Mouse (Mus musculus): ENCODE data around the gene Slc17a2. TPM values are rescaled to one million over a fixed set of nuclear protein-coding genes. Genes with fewer than 3 reads are reported as not detected.

Slc17a2 gene
- total and polyA plus RNA-seq, 3 experiments: not detected

DNA sequence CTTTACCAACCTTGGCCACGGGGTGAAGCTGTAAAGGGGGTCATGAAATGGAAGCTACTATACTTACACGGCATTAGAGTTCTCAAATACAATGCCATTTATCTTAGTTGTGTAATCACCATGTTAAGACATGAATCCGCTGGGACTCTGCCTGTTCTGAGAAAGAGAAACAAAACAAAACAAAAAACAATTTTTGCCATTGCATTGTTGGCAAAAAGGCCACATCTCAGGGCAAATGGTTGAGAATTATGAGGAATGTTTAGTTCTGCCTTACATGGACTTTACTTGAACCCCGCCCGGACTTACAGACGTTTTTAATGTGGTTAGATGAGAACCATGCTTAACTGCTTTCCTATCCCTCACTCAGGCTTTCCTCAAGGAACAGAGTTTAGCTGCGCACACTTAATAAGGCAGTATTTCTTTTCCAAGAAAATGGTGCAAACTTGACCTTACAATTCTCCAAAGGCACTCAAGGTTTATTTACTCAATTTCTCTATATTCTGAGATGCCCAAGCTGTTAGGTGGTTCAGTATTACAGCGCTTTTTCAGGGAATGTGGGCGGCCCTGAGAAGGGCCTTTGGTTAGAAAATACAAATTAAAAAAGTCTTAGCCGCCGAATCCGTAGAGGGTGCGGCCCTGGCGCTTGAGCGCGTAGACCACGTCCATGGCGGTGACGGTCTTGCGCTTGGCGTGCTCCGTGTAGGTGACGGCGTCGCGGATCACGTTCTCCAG lies 46.4 kb upstream of the Slc17a2 start:
- H3K27ac ChIP-seq (ENCODE audit: control insufficient read depth, low read depth, low read length): peak overlapping the region; percentile 97
- peak overlapping the region; percentile 1 to 27; a peak in 3 of 4 replicates for H3K4me3 ChIP-seq (ENCODE audit: control insufficient read depth in 1 of 2, insufficient read depth in 1 of 2, low read depth in 2 of 2, low read length in 2 of 2)
- DNase-seq (ENCODE audit: low read depth, low spot score): peak; percentile 90
- H3K36me3 ChIP-seq (ENCODE audit: control insufficient read depth in 1 of 2, insufficient read depth in 2 of 2, low read length in 2 of 2): peaks cover 0 to 42% of the 10 kb centered on the region in 2 experiments; a peak in 2 of 4 replicates
- no peaks in the 10 kb centered on the region for H3K27me3 ChIP-seq (ENCODE audit: control insufficient read depth in 1 of 2, insufficient read depth in 2 of 2, low read length in 2 of 2)
- peaks cover 0 to 16% of the 10 kb centered on the region in 2 experiments; a peak in 2 of 4 replicates for H3K4me1 ChIP-seq (ENCODE audit: control insufficient read depth in 1 of 2, insufficient read depth in 2 of 2, low read length in 2 of 2)
- peak; percentile 94; the same call in 1 of the 2 replicates for TF ChIP-seq POLR2AphosphoS5 (IDR thresholded peaks at IDR 0.05; ENCODE audit: borderline replicate concordance, low read depth, low read length)
- no peak for TF ChIP-seq TCF12 (IDR thresholded peaks at IDR 0.05; ENCODE audit: low read depth, low read length)
- 0 out of 2 replicates have a peak, but pooled peaks have one; percentile 11 for TF ChIP-seq TBP (IDR thresholded peaks at IDR 0.05; ENCODE audit: low read depth, low read length)
- no peak for TF ChIP-seq MAX (IDR thresholded peaks at IDR 0.05; ENCODE audit: low read length)
- TF ChIP-seq SIN3A (IDR thresholded peaks at IDR 0.05; ENCODE audit: low read length): no peak
- peak in 1 of 3 experiments; percentile 6; a peak in 1 of 6 replicates for TF ChIP-seq CTCF (IDR thresholded peaks at IDR 0.05 in 2 of 3, conservative IDR thresholded peaks at IDR 0.05 in 1 of 3; ENCODE audit: control insufficient read depth in 1 of 3, insufficient read depth in 1 of 3, low read depth in 2 of 3, low read length in 3 of 3, poor library complexity in 1 of 3, severe bottlenecking in 1 of 3)
- no peak for TF ChIP-seq ZC3H11A (IDR thresholded peaks at IDR 0.05; ENCODE audit: low read depth, low read length)
- peak; percentile 82 to 92; a peak in 3 of 4 replicates for TF ChIP-seq POLR2A (IDR thresholded peaks at IDR 0.05; ENCODE audit: control insufficient read depth in 1 of 2, insufficient read depth in 1 of 2, low read depth in 1 of 2, low read length in 2 of 2, poor library complexity in 1 of 2)
- TF ChIP-seq CHD2 (IDR thresholded peaks at IDR 0.05; ENCODE audit: low read length): no peak
- no peak for TF ChIP-seq MYB (IDR thresholded peaks at IDR 0.05; ENCODE audit: low read depth, low read length)
- TF ChIP-seq USF2 (IDR thresholded peaks at IDR 0.05; ENCODE audit: borderline replicate concordance in 1 of 2, insufficient read depth in 1 of 2, low read depth in 1 of 2, low read length in 2 of 2): no peak
- no peak for TF ChIP-seq RCOR1 (IDR thresholded peaks at IDR 0.05; ENCODE audit: low read depth, low read length)
- H3K79me2 ChIP-seq (ENCODE audit: control insufficient read depth, insufficient read depth, low read length, poor library complexity): no peaks in the 10 kb centered on the region; the same call in 1 of the 2 replicates
- peak overlapping the region; percentile 81 for H3K9ac ChIP-seq (ENCODE audit: control insufficient read depth, low read depth, low read length, poor library complexity, severe bottlenecking)
- H3K9me3 ChIP-seq (replicated peaks; ENCODE audit: insufficient read depth, low read length): no peaks in the 10 kb centered on the region

DNA sequence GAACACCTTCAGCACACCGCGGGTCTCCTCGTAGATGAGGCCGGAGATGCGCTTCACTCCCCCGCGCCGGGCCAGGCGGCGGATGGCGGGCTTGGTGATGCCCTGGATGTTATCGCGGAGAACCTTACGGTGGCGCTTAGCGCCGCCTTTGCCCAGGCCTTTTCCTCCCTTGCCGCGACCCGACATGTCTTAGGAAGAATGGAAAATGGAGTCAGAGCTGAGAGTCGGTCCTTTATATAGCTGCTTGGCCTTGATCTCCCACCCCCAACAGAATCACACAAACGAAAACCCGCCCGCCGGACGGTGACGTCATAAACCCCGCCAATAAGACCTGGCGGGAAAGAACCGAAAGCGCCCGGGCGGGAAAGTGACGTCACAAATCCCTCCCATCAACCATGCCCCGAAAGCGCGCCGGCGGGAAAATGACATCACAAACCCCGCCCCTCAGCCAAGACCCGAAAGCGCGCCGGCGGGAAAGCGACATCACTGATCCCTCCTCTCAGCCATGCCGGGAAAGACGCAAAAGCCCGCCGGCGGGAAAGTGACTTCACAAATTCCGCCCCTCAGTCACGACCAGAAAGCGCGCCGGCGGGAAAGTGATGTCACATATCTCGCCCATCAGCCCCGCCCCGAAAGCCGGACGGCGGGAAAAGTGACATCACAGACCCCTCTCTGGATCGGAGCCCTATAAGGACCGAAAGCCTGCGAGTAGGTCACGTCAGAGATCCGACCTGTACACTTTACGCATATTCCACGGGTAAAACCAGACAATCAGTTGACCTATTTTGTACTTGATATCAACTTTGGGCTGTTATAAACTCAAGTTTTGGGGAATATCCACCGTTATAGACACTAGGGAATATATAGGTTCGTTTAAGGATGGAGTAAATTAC lies 45.6 kb upstream of the Slc17a2 start, which contains the start of gene Hist1h4a:
Gene Hist1h4a (minus strand): TSS at position 259 of the 893 bp plus-strand sequence.
- peak; percentile 98 for DNase-seq (ENCODE audit: low read depth, low spot score)
- Histone ChIP-seq H3K4me1 (ENCODE audit: control insufficient read depth in 1 of 2, insufficient read depth in 2 of 2, low read length in 2 of 2) (peaks cover 0 to 13% of the 10 kb centered on the region in 2 experiments; a peak in 1 of 4 replicates), H3K9me3 (replicated peaks; ENCODE audit: insufficient read depth, low read length) (no peaks in the 10 kb centered on the region), H3K36me3 (ENCODE audit: control insufficient read depth in 1 of 2, insufficient read depth in 2 of 2, low read length in 2 of 2) (peaks cover 0 to 37% of the 10 kb centered on the region in 2 experiments; a peak in 2 of 4 replicates), H3K9ac (ENCODE audit: control insufficient read depth, low read depth, low read length, poor library complexity, severe bottlenecking) (peak within 1 kb of the TSS; percentile 81), H3K27me3 (ENCODE audit: control insufficient read depth in 1 of 2, insufficient read depth in 2 of 2, low read length in 2 of 2) (no peaks in the 10 kb centered on the region), H3K27ac (ENCODE audit: control insufficient read depth, low read depth, low read length) (peak within 1 kb of the TSS; percentile 97), H3K4me3 (ENCODE audit: control insufficient read depth in 1 of 2, insufficient read depth in 1 of 2, low read depth in 2 of 2, low read length in 2 of 2) (peak within 1 kb of the TSS; percentile 1 to 27; a peak in 3 of 4 replicates), H3K79me2 (ENCODE audit: control insufficient read depth, insufficient read depth, low read length, poor library complexity) (no peaks in the 10 kb centered on the region; the same call in 1 of the 2 replicates)
- no peak for TF ChIP-seq POLR2AphosphoS2 (IDR thresholded peaks at IDR 0.05; ENCODE audit: low read length)
- no peak for TF ChIP-seq RCOR1 (IDR thresholded peaks at IDR 0.05; ENCODE audit: low read depth, low read length)
- TF ChIP-seq UBTF (IDR thresholded peaks at IDR 0.05; ENCODE audit: borderline replicate concordance, insufficient read depth, low read depth, low read length): peak; percentile 92; the same call in 1 of the 2 replicates
- no peak for TF ChIP-seq KAT2A (conservative IDR thresholded peaks at IDR 0.05; ENCODE audit: low read depth, low read length)
- TF ChIP-seq CHD2 (IDR thresholded peaks at IDR 0.05; ENCODE audit: low read length): no peak
- TF ChIP-seq ELF1 (IDR thresholded peaks at IDR 0.05; ENCODE audit: low read depth, low read length): no peak
- TF ChIP-seq CHD1 (IDR thresholded peaks at IDR 0.05; ENCODE audit: low read depth, low read length): no peak
- peak; percentile 98; the same call in 1 of the 2 replicates for TF ChIP-seq POLR2AphosphoS5 (IDR thresholded peaks at IDR 0.05; ENCODE audit: borderline replicate concordance, low read depth, low read length)
- no peak for TF ChIP-seq GATA1 (IDR thresholded peaks at IDR 0.05; ENCODE audit: low read depth, low read length)
- TF ChIP-seq E2F4 (IDR thresholded peaks at IDR 0.05; ENCODE audit: borderline replicate concordance, low read depth, low read length): no peak
- peak; percentile 99 for TF ChIP-seq TBP (IDR thresholded peaks at IDR 0.05; ENCODE audit: low read depth, low read length)
- TF ChIP-seq NRF1 (IDR thresholded peaks at IDR 0.05; ENCODE audit: insufficient read depth, low read depth, low read length, poor library complexity, severe bottlenecking): no peak
- no peak for TF ChIP-seq CTCF (IDR thresholded peaks at IDR 0.05 in 2 of 3, conservative IDR thresholded peaks at IDR 0.05 in 1 of 3; ENCODE audit: control insufficient read depth in 1 of 3, insufficient read depth in 1 of 3, low read depth in 2 of 3, low read length in 3 of 3, poor library complexity in 1 of 3, severe bottlenecking in 1 of 3)
- TF ChIP-seq USF2 (IDR thresholded peaks at IDR 0.05; ENCODE audit: borderline replicate concordance in 1 of 2, insufficient read depth in 1 of 2, low read depth in 1 of 2, low read length in 2 of 2): no peak
- no peak for TF ChIP-seq MYC (IDR thresholded peaks at IDR 0.05; ENCODE audit: low read depth, low read length)
- TF ChIP-seq HCFC1 (IDR thresholded peaks at IDR 0.05; ENCODE audit: low read depth, low read length): no peak
- TF ChIP-seq POLR2A (IDR thresholded peaks at IDR 0.05; ENCODE audit: control insufficient read depth in 1 of 2, insufficient read depth in 1 of 2, low read depth in 1 of 2, low read length in 2 of 2, poor library complexity in 1 of 2): peak; percentile 71 to 97; a peak in 3 of 4 replicates

All from MEL (cell line).